Mouse (Mus musculus): ENCODE results near the gene Csta1. TPM values are rescaled to one million over a fixed set of nuclear protein-coding genes. Genes with fewer than 3 reads are reported as not detected.
"Not testable (repeated sequence)": the region's sequence is repeated elsewhere in the genome, so short reads cannot be mapped to it uniquely, and the experiment has no call there.

The Csta1 gene
- not detected in 2 replicates for total RNA-seq (2014; rRNA removed; ENCODE audit: low replicate concordance)
- polyA plus RNA-seq (2015; fragmentation: Nextera tagmentation; extraction: Ambion mirVana), result not detected in 2 replicates

- no peak for ATAC-seq (ENCODE audit: insufficient read depth, low read depth)
Observed at GRCm38 (mm10) chr16:36131141-36131540, at the start of gene Csta1. Gene Csta1, minus strand, starts transcription at chr16:36131241.

GRCm38 (mm10) chr16:36179910-36180309, 48.9 kb upstream of the Csta1 start:
- Histone ChIP-seq H3K4me2 (ENCODE audit: low read depth, low read length) (no peak overlapping the region), H3K36me3 (replicated peaks; ENCODE audit: control insufficient read depth, insufficient read depth, low read length) (no peaks in the 10 kb centered on the region), H3K27ac (ENCODE audit: low read depth) (no peak overlapping the region), H3K9ac (replicated peaks; ENCODE audit: low read depth, low read length) (no peak overlapping the region), H3K4me3 (ENCODE audit: low read depth, low read length) (no peak overlapping the region), H3K9me3 (replicated peaks; ENCODE audit: control insufficient read depth, low read length) (no peaks in the 10 kb centered on the region), H3K4me1 (ENCODE audit: control insufficient read depth, insufficient read depth) (no peaks in the 10 kb centered on the region), H3K27me3 (ENCODE audit: control insufficient read depth, insufficient read depth, low read length) (no peaks in the 10 kb centered on the region)
- no peak for TF ChIP-seq CTCF (IDR thresholded peaks at IDR 0.05; ENCODE audit: low read depth)
- no peak for TF ChIP-seq EP300 (IDR thresholded peaks at IDR 0.05; ENCODE audit: low read depth)
- DNase-seq (ENCODE audit: low spot score), result no peak
- ATAC-seq (ENCODE audit: insufficient read depth, low read depth), result no peak
- WGBS, result 69% methylated on average over 2 of the region's 2 CpGs

More at GRCm38 (mm10) chr16:36131141-36131540, at the start of gene Csta1:
- DNase-seq (ENCODE audit: low spot score), result no peak
- Histone ChIP-seq H3K9ac (replicated peaks; ENCODE audit: low read depth, low read length) (no peak within 1 kb of the TSS), H3K27me3 (ENCODE audit: control insufficient read depth, insufficient read depth, low read length) (no peaks in the 10 kb centered on the region), H3K4me2 (ENCODE audit: low read depth, low read length) (no peak within 1 kb of the TSS), H3K27ac (ENCODE audit: low read depth) (no peak within 1 kb of the TSS), H3K9me3 (replicated peaks; ENCODE audit: control insufficient read depth, low read length) (no peaks in the 10 kb centered on the region), H3K36me3 (replicated peaks; ENCODE audit: control insufficient read depth, insufficient read depth, low read length) (no peaks in the 10 kb centered on the region), H3K4me1 (ENCODE audit: control insufficient read depth, insufficient read depth) (no peaks in the 10 kb centered on the region), H3K4me3 (ENCODE audit: low read depth, low read length) (no peak within 1 kb of the TSS)
- TF ChIP-seq CTCF (IDR thresholded peaks at IDR 0.05; ENCODE audit: low read depth) (no peak), EP300 (IDR thresholded peaks at IDR 0.05; ENCODE audit: low read depth) (no peak)
- WGBS, result 63% methylated on average over 1 of the region's 1 CpGs

DNA sequence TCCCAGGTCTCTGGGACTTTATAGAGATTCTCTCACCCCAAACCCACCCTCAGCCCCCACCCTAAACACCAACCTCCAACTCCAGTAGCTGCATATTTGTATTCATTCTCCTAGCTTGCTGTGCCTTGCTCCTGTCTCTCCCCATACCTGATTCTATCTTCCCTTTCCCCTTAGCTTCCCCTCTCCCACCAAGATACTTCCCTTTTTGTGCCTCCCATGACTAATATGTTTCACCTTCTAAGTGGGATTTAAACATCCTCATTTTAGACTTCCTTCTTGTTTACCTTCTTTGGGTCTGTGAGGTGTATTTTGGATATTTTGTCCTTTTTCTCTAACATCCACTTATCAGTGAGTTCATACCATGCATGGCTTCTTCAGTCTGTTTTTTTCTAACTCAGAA, 45.1 kb upstream of the Csta1 start:
- no peaks in the 10 kb centered on the region for H3K4me1 ChIP-seq (ENCODE audit: control insufficient read depth, insufficient read depth)
- H3K9ac ChIP-seq (replicated peaks; ENCODE audit: low read depth, low read length), result no peak overlapping the region
- H3K4me3 ChIP-seq (ENCODE audit: low read depth, low read length), result no peak overlapping the region
- H3K27me3 ChIP-seq (ENCODE audit: control insufficient read depth, insufficient read depth, low read length), result no peaks in the 10 kb centered on the region
- H3K9me3 ChIP-seq (replicated peaks; ENCODE audit: control insufficient read depth, low read length), result no peaks in the 10 kb centered on the region
- TF ChIP-seq EP300 (IDR thresholded peaks at IDR 0.05; ENCODE audit: low read depth) (no peak), CTCF (IDR thresholded peaks at IDR 0.05; ENCODE audit: low read depth) (no peak)
- DNase-seq (ENCODE audit: low spot score) (no peak), ATAC-seq (ENCODE audit: insufficient read depth, low read depth) (no peak)
- no peak overlapping the region for H3K4me2 ChIP-seq (ENCODE audit: low read depth, low read length)
- no peak overlapping the region for H3K27ac ChIP-seq (ENCODE audit: low read depth)
- H3K36me3 ChIP-seq (replicated peaks; ENCODE audit: control insufficient read depth, insufficient read depth, low read length), result no peaks in the 10 kb centered on the region

GRCm38 (mm10) chr16:36167841-36168240, 36.8 kb upstream of the Csta1 start:
- DNase-seq (ENCODE audit: low spot score); H3K27ac ChIP-seq (ENCODE audit: low read depth); H3K27me3 ChIP-seq (ENCODE audit: control insufficient read depth, insufficient read depth, low read length); H3K4me3 ChIP-seq (ENCODE audit: low read depth, low read length); ATAC-seq (ENCODE audit: insufficient read depth, low read depth); H3K9ac ChIP-seq (replicated peaks; ENCODE audit: low read depth, low read length); H3K4me2 ChIP-seq (ENCODE audit: low read depth, low read length); H3K9me3 ChIP-seq (replicated peaks; ENCODE audit: control insufficient read depth, low read length); H3K36me3 ChIP-seq (replicated peaks; ENCODE audit: control insufficient read depth, insufficient read depth, low read length); H3K4me1 ChIP-seq (ENCODE audit: control insufficient read depth, insufficient read depth): not testable (repeated sequence)
- 85% methylated on average over 9 of the region's 10 CpGs for WGBS

GRCm38 (mm10) chr16:36156402-36156975, 25.4 kb upstream of the Csta1 start, which contains the start of gene Stfa2l1:
Gene Stfa2l1, plus strand, starts transcription at chr16:36156811.
- H3K27me3 ChIP-seq (ENCODE audit: control insufficient read depth, insufficient read depth, low read length), result no peaks in the 10 kb centered on the region
- H3K4me2 ChIP-seq (ENCODE audit: low read depth, low read length), result no peak within 1 kb of the TSS
- no peaks in the 10 kb centered on the region for H3K4me1 ChIP-seq (ENCODE audit: control insufficient read depth, insufficient read depth)
- ATAC-seq (ENCODE audit: insufficient read depth, low read depth), result no peak
- H3K4me3 ChIP-seq (ENCODE audit: low read depth, low read length), result no peak within 1 kb of the TSS
- no peaks in the 10 kb centered on the region for H3K36me3 ChIP-seq (replicated peaks; ENCODE audit: control insufficient read depth, insufficient read depth, low read length)
- DNase-seq (ENCODE audit: low spot score), result no peak
- H3K9ac ChIP-seq (replicated peaks; ENCODE audit: low read depth, low read length), result no peak within 1 kb of the TSS
- TF ChIP-seq CTCF (IDR thresholded peaks at IDR 0.05; ENCODE audit: low read depth) (no peak), EP300 (IDR thresholded peaks at IDR 0.05; ENCODE audit: low read depth) (no peak)
- no peaks in the 10 kb centered on the region for H3K9me3 ChIP-seq (replicated peaks; ENCODE audit: control insufficient read depth, low read length)
- no peak within 1 kb of the TSS for H3K27ac ChIP-seq (ENCODE audit: low read depth)

- no peak for TF ChIP-seq CTCF (IDR thresholded peaks at IDR 0.05; ENCODE audit: low read depth)
- no peak for TF ChIP-seq EP300 (IDR thresholded peaks at IDR 0.05; ENCODE audit: low read depth)
- WGBS, result 69% methylated on average over 2 of the region's 2 CpGs
Observed at GRCm38 (mm10) chr16:36138201-36138600, 7.2 kb upstream of the Csta1 start.

More at GRCm38 (mm10) chr16:36138201-36138600, 7.2 kb upstream of the Csta1 start:
- no peaks in the 10 kb centered on the region for H3K4me1 ChIP-seq (ENCODE audit: control insufficient read depth, insufficient read depth)
- H3K4me2 ChIP-seq (ENCODE audit: low read depth, low read length), result no peak overlapping the region
- H3K36me3 ChIP-seq (replicated peaks; ENCODE audit: control insufficient read depth, insufficient read depth, low read length), result no peaks in the 10 kb centered on the region
- no peak for DNase-seq (ENCODE audit: low spot score)
- no peak overlapping the region for H3K27ac ChIP-seq (ENCODE audit: low read depth)
- no peaks in the 10 kb centered on the region for H3K27me3 ChIP-seq (ENCODE audit: control insufficient read depth, insufficient read depth, low read length)
- H3K9ac ChIP-seq (replicated peaks; ENCODE audit: low read depth, low read length), result no peak overlapping the region
- no peak for ATAC-seq (ENCODE audit: insufficient read depth, low read depth)
- no peaks in the 10 kb centered on the region for H3K9me3 ChIP-seq (replicated peaks; ENCODE audit: control insufficient read depth, low read length)
- H3K4me3 ChIP-seq (ENCODE audit: low read depth, low read length), result no peak overlapping the region

Data from heart, postnatal 0 days (tissue).